Mouse (Mus musculus) liver, postnatal 0 days (tissue): Measurements from ENCODE around the gene Bcorl1.

Source experiments
- CTCF ChIP-seq: sonication (generic); IDR thresholded peaks from 2 replicates; pipeline ENCODE4 v1.5.1; 2016; ENCODE audit warnings: antibody characterized with exemption, low read depth
- EP300 ChIP-seq: IDR thresholded peaks from 2 replicates; pipeline ENCODE4 v1.6.1; 2016; ENCODE audit warnings: antibody characterized with exemption, low read depth, mild to moderate bottlenecking

GRCm38 (mm10) chrX:48434251-48434650, 93.1 kb downstream of the Bcorl1 start:
- no peak for TF ChIP-seq EP300
- no peak for TF ChIP-seq CTCF
